Mouse (Mus musculus) CH12.LX (cell line): Measurements from ENCODE around the gene Mgat5.

Experiments
- CTCF ChIP-seq, 2 experiments: IDR thresholded peaks in 1 of 2; conservative IDR thresholded peaks in 1 of 2; 2 replicates each; pipeline ENCODE4 v1.5.1; 2011 to 2012; ENCODE audit warnings: low read depth in 2 of 2, low read length in 2 of 2, improper control_type of control experiment in 1 of 2, inconsistent platforms in 1 of 2, mild to moderate bottlenecking in 1 of 2, moderate library complexity in 1 of 2
- EP300 ChIP-seq: IDR thresholded peaks from 2 replicates; pipeline ENCODE4 v1.6.1; 2011; ENCODE audit warnings: low read length, improper control_type of control experiment
- USF1 ChIP-seq: IDR thresholded peaks from 2 replicates; pipeline ENCODE4 v1.6.1; 2014; ENCODE audit warnings: low read depth, mild to moderate bottlenecking, inconsistent platforms, low read length, improper control_type of control experiment

- no peak for TF ChIP-seq EP300
- TF ChIP-seq CTCF (conservative IDR thresholded peaks at IDR 0.05 in 1 of 2, IDR thresholded peaks at IDR 0.05 in 1 of 2; ENCODE audit: low read depth in 2 of 2, low read length in 2 of 2) = no peak
- no peak for TF ChIP-seq USF1
Observed at GRCm38 (mm10) chr1:127475756-127476155, 270.9 kb downstream of the Mgat5 start.
